Mouse (Mus musculus): ENCODE measurements around the gene Dnajc28. TPM values are rescaled to one million over a fixed set of nuclear protein-coding genes. Genes with fewer than 3 reads are reported as not detected.
"Not testable (repeated sequence)": the region's sequence is repeated elsewhere in the genome, so short reads cannot be mapped to it uniquely, and the experiment has no call there.

Dnajc28 gene
- total and polyA plus RNA-seq, 2 experiments from 2014 or later: 3.6 to 6.1 TPM

DNA sequence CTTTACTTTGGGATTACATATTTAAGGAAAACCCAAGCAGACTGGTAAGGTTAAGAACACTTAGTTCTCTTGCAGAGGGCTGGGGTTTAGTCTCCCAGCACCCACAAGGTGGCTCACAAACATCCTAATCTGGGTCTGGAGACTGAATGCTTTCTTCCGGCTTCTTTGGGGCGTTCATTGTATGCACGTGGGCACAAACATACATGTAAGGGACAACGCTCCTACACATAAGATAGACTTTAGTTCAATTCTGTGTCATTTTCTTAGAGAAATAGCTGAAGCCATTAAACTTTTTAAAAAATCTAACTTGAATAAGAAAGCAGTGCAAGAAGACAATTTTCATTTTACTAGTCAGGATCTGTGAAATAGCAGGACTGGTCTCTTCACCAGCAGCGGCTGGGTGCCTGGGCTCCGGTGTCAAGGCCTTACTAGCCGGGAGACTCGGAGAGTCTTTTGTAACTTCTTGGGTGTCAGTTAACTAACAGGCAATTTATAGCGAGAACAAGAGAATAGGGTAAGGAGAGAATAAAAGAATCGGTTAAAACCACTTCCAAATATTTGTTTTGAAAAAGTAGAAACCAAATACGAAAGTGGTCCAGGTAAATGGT, 27.3 kb upstream of the Dnajc28 start:
- H3K4me2 ChIP-seq (ENCODE audit: low read depth): peak overlapping the region; percentile 96
- peaks cover 17% of the 10 kb centered on the region for H3K36me3 ChIP-seq (ENCODE audit: insufficient read depth)
- peak overlapping the region; percentile 85 for H3K4me3 ChIP-seq (ENCODE audit: low read depth, low read length)
- peaks cover 4% of the 10 kb centered on the region; the same call in 1 of the 2 replicates for H3K4me1 ChIP-seq (ENCODE audit: insufficient read depth)
- no peak for ATAC-seq
- TF ChIP-seq CTCF (IDR thresholded peaks at IDR 0.05; ENCODE audit: low read depth): no peak; the same call in 1 of the 2 replicates
- no peaks in the 10 kb centered on the region for H3K27me3 ChIP-seq (ENCODE audit: insufficient read depth, low read length)
- peak overlapping the region; percentile 95 for H3K9ac ChIP-seq
- H3K9me3 ChIP-seq (ENCODE audit: low read length): no peaks in the 10 kb centered on the region
- WGBS: under 1% methylated on average over 11 of the region's 11 CpGs
- DNase-seq: peak; percentile 35
- H3K27ac ChIP-seq (ENCODE audit: low read depth, low read length): peak overlapping the region; percentile 99

DNA sequence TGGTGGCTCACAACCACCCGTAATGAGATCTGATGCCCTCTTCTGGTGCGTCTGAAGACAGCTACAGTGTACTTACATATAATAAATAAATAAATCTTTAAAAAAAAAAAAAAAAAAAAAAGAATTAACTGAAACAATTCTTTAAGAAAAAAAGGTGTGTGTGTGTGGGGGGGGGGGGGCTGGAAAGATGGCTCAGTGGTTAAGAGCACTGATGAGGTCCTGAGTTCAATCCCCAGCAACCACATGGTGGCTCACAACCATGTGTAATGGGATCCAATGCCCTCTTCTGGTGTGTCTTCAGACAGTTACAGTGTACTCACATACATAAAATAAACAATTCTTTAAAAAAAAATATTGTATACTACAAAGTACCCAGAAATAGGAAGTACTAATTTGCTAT, 26.6 kb upstream of the Dnajc28 start:
- not testable (repeated sequence) for DNase-seq; H3K4me1 ChIP-seq (ENCODE audit: insufficient read depth); ATAC-seq; H3K27me3 ChIP-seq (ENCODE audit: insufficient read depth, low read length); H3K4me3 ChIP-seq (ENCODE audit: low read depth, low read length); H3K27ac ChIP-seq (ENCODE audit: low read depth, low read length); H3K9me3 ChIP-seq (ENCODE audit: low read length); H3K9ac ChIP-seq; H3K4me2 ChIP-seq (ENCODE audit: low read depth)
- WGBS: no CpG with 5 or more reads among the region's 2 CpGs
- peaks cover 23% of the 10 kb centered on the region for H3K36me3 ChIP-seq (ENCODE audit: insufficient read depth)

DNA sequence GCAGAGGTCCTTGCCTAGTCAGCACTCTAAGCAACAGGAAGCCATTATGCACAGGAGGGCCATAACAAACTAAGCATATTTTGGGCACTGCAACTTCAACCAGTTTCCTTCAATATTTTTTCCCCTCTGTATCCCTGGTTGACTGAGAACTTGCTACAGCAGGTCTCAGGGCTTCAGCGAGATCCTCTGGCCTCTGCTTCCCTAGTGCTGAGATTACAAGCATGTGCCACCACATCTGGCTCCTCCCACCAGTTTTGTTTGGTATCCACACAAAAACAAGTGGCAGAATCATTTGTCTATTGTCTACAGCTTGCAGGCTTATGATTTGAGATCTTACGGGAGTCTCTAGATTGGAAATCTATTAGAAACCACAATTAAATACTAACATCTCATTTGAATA, 26.1 kb upstream of the Dnajc28 start:
- Histone ChIP-seq H3K4me2 (ENCODE audit: low read depth) (no peak overlapping the region), H3K9ac (no peak overlapping the region), H3K4me3 (ENCODE audit: low read depth, low read length) (no peak overlapping the region), H3K36me3 (ENCODE audit: insufficient read depth) (peaks cover 28% of the 10 kb centered on the region), H3K9me3 (ENCODE audit: low read length) (no peaks in the 10 kb centered on the region), H3K4me1 (ENCODE audit: insufficient read depth) (peaks cover 4% of the 10 kb centered on the region; the same call in 1 of the 2 replicates), H3K27me3 (ENCODE audit: insufficient read depth, low read length) (no peaks in the 10 kb centered on the region), H3K27ac (ENCODE audit: low read depth, low read length) (no peak overlapping the region)
- TF ChIP-seq CTCF (IDR thresholded peaks at IDR 0.05; ENCODE audit: low read depth): no peak
- DNase-seq (no peak), ATAC-seq (no peak)
- 84% methylated on average over 2 of the region's 2 CpGs for WGBS

DNA sequence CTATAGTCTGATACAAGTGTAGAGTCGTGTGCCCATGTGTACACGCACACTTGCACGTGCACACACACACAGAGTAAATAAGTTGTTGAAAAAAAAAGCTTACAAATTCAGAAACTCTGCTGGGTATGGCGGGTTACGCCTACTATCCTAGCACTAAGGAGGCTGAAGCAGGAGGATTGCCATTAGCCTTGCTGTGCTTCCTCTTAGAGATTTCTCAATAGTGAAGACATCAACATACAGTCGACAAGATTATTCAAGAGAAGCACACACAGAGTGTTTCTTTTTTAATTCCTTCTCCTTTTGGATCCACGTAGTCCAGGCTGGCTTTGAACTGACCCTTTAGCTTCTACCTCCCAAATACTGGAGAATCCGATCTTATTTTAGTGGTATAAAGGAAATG, 21.3 kb upstream of the Dnajc28 start:
- Histone ChIP-seq H3K4me1 (ENCODE audit: insufficient read depth) (no peaks in the 10 kb centered on the region), H3K27ac (ENCODE audit: low read depth, low read length) (no peak overlapping the region), H3K4me3 (ENCODE audit: low read depth, low read length) (no peak overlapping the region), H3K36me3 (ENCODE audit: insufficient read depth) (peaks cover 72% of the 10 kb centered on the region), H3K4me2 (ENCODE audit: low read depth) (no peak overlapping the region), H3K9ac (no peak overlapping the region), H3K9me3 (ENCODE audit: low read length) (no peaks in the 10 kb centered on the region), H3K27me3 (ENCODE audit: insufficient read depth, low read length) (no peaks in the 10 kb centered on the region)
- no peak for ATAC-seq
- no peak for TF ChIP-seq CTCF (IDR thresholded peaks at IDR 0.05; ENCODE audit: low read depth)
- no peak for DNase-seq
- 93% methylated on average over 8 of the region's 8 CpGs for WGBS

DNA sequence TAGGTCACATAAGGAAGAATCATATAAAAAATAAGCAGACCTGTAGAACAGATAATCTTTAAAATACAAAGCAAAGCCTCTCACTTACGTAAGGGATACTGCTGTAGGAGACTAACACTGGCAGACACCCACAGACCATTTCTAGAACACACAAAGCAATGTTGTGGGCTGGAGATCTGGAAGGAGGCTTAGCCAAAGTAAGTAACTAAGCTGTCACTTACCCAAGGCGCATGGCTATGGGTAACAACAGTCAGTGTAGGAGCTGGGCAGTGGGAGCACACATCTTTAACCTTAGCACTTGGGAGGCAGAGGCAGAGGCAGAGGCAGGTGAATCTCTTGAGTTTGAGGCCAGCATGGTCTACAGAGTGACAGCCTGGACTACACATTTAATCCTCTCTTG, 20.8 kb upstream of the Dnajc28 start:
- Histone ChIP-seq H3K4me3 (ENCODE audit: low read depth, low read length) (no peak overlapping the region), H3K9ac (no peak overlapping the region), H3K36me3 (ENCODE audit: insufficient read depth) (peaks cover 76% of the 10 kb centered on the region), H3K27ac (ENCODE audit: low read depth, low read length) (no peak overlapping the region), H3K9me3 (ENCODE audit: low read length) (no peaks in the 10 kb centered on the region), H3K27me3 (ENCODE audit: insufficient read depth, low read length) (no peaks in the 10 kb centered on the region), H3K4me1 (ENCODE audit: insufficient read depth) (no peaks in the 10 kb centered on the region), H3K4me2 (ENCODE audit: low read depth) (no peak overlapping the region)
- 93% methylated on average over 2 of the region's 2 CpGs for WGBS
- no peak for ATAC-seq
- TF ChIP-seq CTCF (IDR thresholded peaks at IDR 0.05; ENCODE audit: low read depth): no peak
- no peak for DNase-seq

DNA sequence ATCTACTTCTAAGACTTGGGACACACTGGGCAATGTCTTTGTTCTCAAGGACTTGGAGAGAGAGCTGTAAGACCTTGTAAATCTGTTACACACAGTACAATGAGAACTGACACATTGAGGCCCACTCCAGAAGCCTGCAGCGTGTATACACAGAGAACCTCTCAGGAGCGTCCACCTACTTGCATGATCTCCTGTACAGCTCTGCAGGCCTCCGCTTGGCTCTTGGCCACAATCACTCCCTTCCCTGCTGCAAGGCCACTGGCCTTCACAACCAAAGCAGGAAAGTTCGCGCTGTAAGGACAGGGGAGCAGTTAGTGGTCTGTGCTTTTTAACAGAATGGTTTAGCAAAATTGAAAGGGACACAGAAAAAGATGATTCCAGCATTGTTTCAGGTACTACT, 20.3 kb upstream of the Dnajc28 start:
- Histone ChIP-seq H3K9me3 (ENCODE audit: low read length) (no peaks in the 10 kb centered on the region), H3K4me2 (ENCODE audit: low read depth) (no peak overlapping the region), H3K4me1 (ENCODE audit: insufficient read depth) (no peaks in the 10 kb centered on the region), H3K4me3 (ENCODE audit: low read depth, low read length) (no peak overlapping the region), H3K9ac (no peak overlapping the region), H3K27ac (ENCODE audit: low read depth, low read length) (no peak overlapping the region), H3K27me3 (ENCODE audit: insufficient read depth, low read length) (no peaks in the 10 kb centered on the region), H3K36me3 (ENCODE audit: insufficient read depth) (peaks cover 77% of the 10 kb centered on the region)
- TF ChIP-seq CTCF (IDR thresholded peaks at IDR 0.05; ENCODE audit: low read depth): no peak
- WGBS: 85% methylated on average over 5 of the region's 5 CpGs
- ATAC-seq: no peak
- no peak for DNase-seq

DNA sequence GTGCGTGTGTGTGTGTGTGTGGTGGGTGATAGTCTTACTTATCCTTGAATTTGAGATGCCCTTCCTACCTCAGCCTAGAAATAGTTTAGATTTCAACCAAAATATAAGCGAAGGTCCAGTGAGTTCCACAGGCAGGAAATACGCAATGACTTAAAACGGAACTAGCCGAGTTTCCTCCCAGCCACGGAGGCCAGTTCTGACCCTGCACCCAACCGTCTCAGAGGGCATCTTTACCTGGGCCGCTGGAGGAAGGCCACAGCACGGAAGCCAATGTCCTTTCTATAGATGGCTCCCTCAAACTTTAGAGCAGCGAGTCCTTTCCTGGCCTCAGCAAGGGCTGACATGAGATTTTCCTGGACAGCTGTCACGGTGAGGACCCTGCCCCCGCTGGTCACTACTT, 14.8 kb upstream of the Dnajc28 start:
- DNase-seq (no peak), ATAC-seq (no peak)
- 92% methylated on average over 12 of the region's 12 CpGs for WGBS
- Histone ChIP-seq H3K9me3 (ENCODE audit: low read length) (no peaks in the 10 kb centered on the region), H3K4me2 (ENCODE audit: low read depth) (no peak overlapping the region), H3K4me3 (ENCODE audit: low read depth, low read length) (no peak overlapping the region), H3K27me3 (ENCODE audit: insufficient read depth, low read length) (no peaks in the 10 kb centered on the region), H3K9ac (no peak overlapping the region), H3K4me1 (ENCODE audit: insufficient read depth) (no peaks in the 10 kb centered on the region), H3K27ac (ENCODE audit: low read depth, low read length) (no peak overlapping the region), H3K36me3 (ENCODE audit: insufficient read depth) (peaks cover 73% of the 10 kb centered on the region)
- no peak for TF ChIP-seq CTCF (IDR thresholded peaks at IDR 0.05; ENCODE audit: low read depth)

Data from forebrain, postnatal 0 days (tissue).